Mouse (Mus musculus) T-helper 1 cell (primary cell): Measurements from ENCODE around the gene Vamp3.

Source experiments
- in situ Hi-C: fragments of 300-600 bp; cut with MboI, MseI; formaldehyde crosslinking; loops from one replicate; pipeline ENCODE4 v1.15.1; 2025; ENCODE audit warnings: high pct_unique_total_duplicates

Vamp3 gene

GRCm38 (mm10) chr4:151057347-151058321, at the start of gene Vamp3:
TSS of gene Vamp3 (minus strand) at chr4:151057963.
- in situ Hi-C loops, result loop anchor here (25.0 kb wide), 1 partner anchor 805 kb away; the partner anchor contains the start of gene Camta1

GRCm38 (mm10) chr4:151106468-151106867, 48.7 kb upstream of the Vamp3 start:
- in situ Hi-C loops, result no loop called here

GRCm38 (mm10) chr4:151105886-151106285, 48.1 kb upstream of the Vamp3 start:
- in situ Hi-C loops, result no loop called here

DNA sequence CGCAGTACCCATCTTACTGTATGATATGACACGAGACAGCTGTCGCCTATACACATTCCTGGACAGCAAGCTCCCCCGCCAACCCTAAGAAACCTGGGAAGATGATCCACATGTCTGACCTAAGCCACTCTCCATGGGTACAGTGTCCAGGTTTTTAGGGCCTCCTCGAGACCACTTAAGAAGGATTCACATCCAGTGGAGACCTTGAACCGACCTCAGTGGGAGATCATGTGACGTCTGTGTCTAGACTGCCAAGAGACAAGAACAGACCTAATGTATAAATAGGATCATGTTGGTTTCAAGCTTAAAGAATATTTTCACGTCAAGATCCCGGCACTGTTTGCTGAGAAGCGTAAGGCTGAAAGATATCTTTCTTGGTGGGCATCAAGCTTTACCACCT, 46.4 kb upstream of the Vamp3 start:
- in situ Hi-C loops, result no loop called here

- in situ Hi-C loops, result no loop called here
These were observed 45.9 kb upstream of the Vamp3 start for GRCm38 (mm10) chr4:151103646-151104045.

GRCm38 (mm10) chr4:151097104-151097438, 39.3 kb upstream of the Vamp3 start:
- in situ Hi-C loops, result no loop called here

GRCm38 (mm10) chr4:151096334-151097103, 38.8 kb upstream of the Vamp3 start:
- in situ Hi-C loops, result no loop called here

DNA sequence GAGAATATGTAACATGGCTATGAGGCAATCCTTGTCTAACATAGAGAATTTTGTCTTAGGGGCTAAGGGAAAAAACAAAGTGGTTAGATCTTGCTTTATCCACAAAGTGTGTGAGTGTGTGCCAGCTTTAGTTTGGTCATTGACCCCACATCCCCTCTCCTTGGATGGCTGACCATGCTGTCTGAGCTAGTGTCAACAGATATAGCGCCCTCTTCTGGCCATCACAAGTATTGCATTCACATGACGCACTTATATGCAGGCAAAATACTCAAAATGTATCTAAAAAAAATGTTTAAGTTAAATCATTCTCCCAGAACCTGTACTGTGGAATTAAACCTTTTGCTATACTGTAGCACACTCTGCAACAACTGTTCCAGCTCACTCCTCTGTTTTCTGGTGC, 37.4 kb upstream of the Vamp3 start:
- in situ Hi-C loops, result no loop called here

DNA sequence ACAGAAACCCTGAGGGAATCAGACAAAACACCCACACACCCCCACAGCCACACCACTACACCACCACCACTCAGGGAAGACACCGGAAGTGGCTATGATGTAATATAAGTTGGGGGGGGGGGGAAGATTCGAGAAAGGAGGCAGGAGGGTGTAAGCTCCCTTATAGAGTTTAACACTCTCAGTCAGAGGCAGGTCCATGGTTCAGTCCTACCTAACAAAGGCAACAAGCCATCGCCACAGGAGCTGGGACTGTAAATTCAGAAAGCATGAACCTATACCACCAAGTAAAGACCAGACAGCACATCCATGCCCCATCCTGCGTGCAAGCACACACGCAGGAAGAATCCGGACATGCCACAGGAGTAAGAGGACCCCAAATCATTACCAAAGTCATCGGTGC, 31.5 kb upstream of the Vamp3 start, which contains the start of gene Gm13090:
Gene Gm13090 (plus strand): TSS at position 301 of the 400 bp plus-strand sequence.
- in situ Hi-C loops, result no loop called here

DNA sequence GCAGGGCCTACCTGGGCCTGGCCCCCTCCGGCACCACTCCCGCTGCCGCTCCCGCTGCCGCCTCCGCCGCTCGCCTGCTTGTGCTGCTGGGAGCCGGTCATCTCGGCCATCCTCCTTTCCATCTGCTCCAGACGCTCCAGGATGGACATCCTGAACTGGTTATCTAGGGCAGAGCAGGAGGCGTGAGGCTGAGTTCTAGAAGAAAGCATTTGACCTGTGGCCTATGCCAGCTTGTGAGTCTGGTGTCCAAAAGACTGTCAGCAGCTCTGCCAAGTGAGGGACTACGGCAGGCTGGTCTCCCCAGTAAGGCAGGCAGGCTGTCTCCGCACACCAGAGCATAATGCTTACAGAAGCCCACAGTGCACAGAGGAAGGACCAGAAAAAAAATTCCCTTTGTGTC, 31.1 kb upstream of the Vamp3 start:
- in situ Hi-C loops, result no loop called here

GRCm38 (mm10) chr4:151087358-151087757, 29.6 kb upstream of the Vamp3 start:
- in situ Hi-C loops, result no loop called here

- in situ Hi-C loops, result no loop called here
These were observed 25.3 kb upstream of the Vamp3 start for GRCm38 (mm10) chr4:151083027-151083426.

GRCm38 (mm10) chr4:151081977-151082376, 24.2 kb upstream of the Vamp3 start:
- in situ Hi-C loops, result no loop called here

GRCm38 (mm10) chr4:151081355-151081754, 23.6 kb upstream of the Vamp3 start:
- in situ Hi-C loops, result no loop called here

DNA sequence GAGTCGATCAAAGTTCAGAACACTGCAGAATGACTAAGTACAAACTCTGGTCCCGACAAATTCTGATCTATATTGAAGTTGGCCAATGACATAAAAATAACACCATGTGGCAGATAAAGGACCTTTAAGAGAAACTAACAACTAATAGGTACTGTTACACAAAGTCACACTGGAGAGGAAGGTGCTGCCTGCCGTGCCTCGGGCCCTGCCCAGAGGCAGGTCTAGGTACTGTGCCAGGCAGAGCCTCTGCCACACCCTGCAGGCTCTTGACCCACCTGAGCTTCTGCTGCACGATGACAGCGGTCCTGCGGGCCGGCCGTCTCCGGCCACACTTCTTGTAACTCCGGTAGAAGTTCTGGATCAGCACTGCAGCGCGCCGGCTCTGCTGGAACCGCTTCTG, 17.1 kb upstream of the Vamp3 start:
- in situ Hi-C loops, result loop anchor here (5.0 to 25.0 kb wide), 2 partner anchors 67 to 787 kb away; partner anchors contain the start of gene Camta1

DNA sequence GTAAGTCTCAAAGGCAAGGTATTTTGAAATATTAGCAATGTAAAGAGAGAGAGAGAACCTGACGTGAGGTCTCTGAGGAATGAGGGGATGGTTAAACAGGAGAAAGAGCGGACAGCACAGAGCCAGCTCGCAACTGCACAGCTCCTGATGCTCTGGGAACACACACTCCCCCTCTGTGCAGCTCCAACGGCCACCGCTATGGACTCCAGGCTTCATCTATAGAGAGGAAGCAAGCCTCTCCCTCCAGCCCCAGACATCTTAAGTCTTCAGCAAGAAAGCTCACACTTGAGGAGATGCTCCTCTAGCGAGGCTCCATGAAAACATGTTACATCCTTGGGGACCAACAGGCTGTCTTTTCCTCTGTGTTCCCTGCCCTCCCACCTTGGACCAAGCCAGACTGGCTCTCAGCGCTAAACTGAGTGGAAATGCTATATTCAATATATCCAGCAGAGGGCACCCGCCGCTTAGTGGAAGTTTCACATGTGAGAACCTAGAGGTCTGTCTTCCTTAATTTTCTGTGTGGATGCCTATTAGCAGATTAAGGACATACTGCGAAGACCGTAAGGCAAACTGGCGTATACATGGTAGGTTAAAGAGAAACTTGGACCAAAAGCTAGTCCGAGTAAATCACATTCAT, 15.5 kb upstream of the Vamp3 start:
- in situ Hi-C loops, result loop anchor here (25.0 kb wide), 1 partner anchor 789 kb away; the partner anchor contains the start of gene Camta1

- in situ Hi-C loops, result loop anchor here (25.0 kb wide), 1 partner anchor 791 kb away; the partner anchor contains the start of gene Camta1
These were observed 13.2 kb upstream of the Vamp3 start for GRCm38 (mm10) chr4:151070962-151071361.

DNA sequence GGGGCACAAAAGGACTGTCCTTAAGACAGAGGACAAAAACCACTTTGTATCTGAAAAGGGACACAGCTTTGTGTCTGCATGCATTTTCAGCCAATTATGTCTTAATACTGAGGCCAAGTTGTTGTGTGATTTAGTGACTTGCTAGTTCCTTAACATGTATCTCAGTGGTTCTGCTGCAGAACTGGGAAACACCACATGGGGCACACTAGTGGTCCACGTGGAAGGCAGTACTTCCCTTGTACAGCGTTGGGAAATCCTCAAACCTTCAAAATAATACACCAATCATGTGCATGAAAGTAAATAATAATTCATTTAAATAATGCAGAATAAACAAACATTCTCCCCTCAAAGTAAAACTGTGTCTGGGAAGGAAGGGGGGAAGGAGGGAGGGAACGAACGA, 11.0 kb upstream of the Vamp3 start:
- in situ Hi-C loops, result loop anchor here (25.0 kb wide), 1 partner anchor 794 kb away; the partner anchor contains the start of gene Camta1

DNA sequence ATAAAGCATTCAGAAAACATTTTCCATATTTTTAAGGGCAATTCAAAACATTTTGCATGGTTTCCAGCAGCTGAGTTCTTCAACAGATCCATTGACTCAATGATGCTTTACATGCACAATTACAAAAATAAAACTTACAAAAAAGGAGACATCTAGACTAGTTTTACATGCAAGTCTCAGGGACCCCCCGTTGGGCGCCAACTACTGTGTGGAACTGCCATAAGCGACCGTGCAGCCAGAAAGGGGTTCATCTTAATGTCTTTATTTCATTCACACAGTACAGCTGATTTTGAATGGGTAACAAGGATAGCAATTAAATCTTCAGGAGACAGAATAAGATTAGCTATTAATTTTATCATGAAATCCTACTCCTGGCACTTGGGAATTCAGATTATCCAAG, 1.8 kb upstream of the Vamp3 start:
- in situ Hi-C loops, result loop anchor here (25.0 kb wide), 1 partner anchor 803 kb away; the partner anchor contains the start of gene Camta1

- in situ Hi-C loops, result loop anchor here (25.0 kb wide), 1 partner anchor 804 kb away; the partner anchor contains the start of gene Camta1
These were observed 871 bp upstream of the Vamp3 start for GRCm38 (mm10) chr4:151058634-151059033.

GRCm38 (mm10) chr4:151051162-151051561, 6.6 kb downstream of the Vamp3 start:
- in situ Hi-C loops, result loop anchor here (25.0 kb wide), 1 partner anchor 811 kb away; the partner anchor contains the start of gene Camta1
